Mouse (Mus musculus): ENCODE results near the gene Dnah9. TPM values are rescaled to one million over a fixed set of nuclear protein-coding genes. Genes with fewer than 3 reads are reported as not detected.

The Dnah9 gene
- total RNA-seq, 1 experiment, result 0.09 TPM

DNA sequence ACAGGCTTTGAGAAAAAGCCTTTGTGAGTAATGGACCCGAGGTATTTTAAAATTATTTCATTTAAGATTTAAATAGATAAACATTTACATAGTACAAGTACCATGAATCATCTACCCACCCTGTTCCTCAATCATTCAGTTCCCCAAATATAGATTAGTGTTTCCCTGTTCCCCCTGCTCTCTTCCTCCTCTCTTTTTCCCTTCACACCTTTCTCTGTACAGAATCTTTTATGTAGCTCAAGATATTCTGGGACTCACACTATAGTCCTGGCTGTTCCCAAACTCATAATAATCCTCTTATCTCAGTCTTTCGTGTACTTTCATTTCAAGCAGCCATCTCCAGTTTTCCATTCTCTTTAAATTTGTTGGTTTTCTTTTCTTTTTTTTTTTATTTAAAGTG lies 4.3 kb downstream of the Dnah9 start:
- Histone ChIP-seq H3K27ac (ENCODE audit: insufficient read depth, low read depth, low read length, poor library complexity, severe bottlenecking) (no peak overlapping the region), H3K9me3 (ENCODE audit: control insufficient read depth, insufficient read depth, low read depth, low read length) (no peaks in the 10 kb centered on the region), H3K4me3 (ENCODE audit: insufficient read depth in 1 of 2, low read depth in 1 of 2, low read length in 2 of 2, poor library complexity in 1 of 2, severe bottlenecking in 1 of 2) (no peak overlapping the region), H3K9ac (ENCODE audit: insufficient read depth, low read depth, low read length, poor library complexity, severe bottlenecking) (no peak overlapping the region), H3K4me1 (ENCODE audit: control insufficient read depth in 2 of 2, insufficient read depth in 2 of 2, low read length in 2 of 2, poor library complexity in 1 of 2) (0 out of 4 replicates have a peak, but pooled peaks cover 0 to 2% of the 10 kb centered on the region in 2 experiments), H3K36me3 (ENCODE audit: control insufficient read depth, insufficient read depth, low read length, poor library complexity, severe bottlenecking) (no peaks in the 10 kb centered on the region)
- TF ChIP-seq ZNF384 (IDR thresholded peaks at IDR 0.05; ENCODE audit: low read depth, low read length) (no peak), MAFK (IDR thresholded peaks at IDR 0.05; ENCODE audit: insufficient read depth, low read depth, low read length) (no peak)
- in situ Hi-C loops (cut with MboI; ENCODE audit: low sequenced_read_pairs in 2 of 2, unreplicated experiment in 2 of 2), result no loop called here
- DNase-seq (ENCODE audit: low read depth, low spot score), result no peak

DNA sequence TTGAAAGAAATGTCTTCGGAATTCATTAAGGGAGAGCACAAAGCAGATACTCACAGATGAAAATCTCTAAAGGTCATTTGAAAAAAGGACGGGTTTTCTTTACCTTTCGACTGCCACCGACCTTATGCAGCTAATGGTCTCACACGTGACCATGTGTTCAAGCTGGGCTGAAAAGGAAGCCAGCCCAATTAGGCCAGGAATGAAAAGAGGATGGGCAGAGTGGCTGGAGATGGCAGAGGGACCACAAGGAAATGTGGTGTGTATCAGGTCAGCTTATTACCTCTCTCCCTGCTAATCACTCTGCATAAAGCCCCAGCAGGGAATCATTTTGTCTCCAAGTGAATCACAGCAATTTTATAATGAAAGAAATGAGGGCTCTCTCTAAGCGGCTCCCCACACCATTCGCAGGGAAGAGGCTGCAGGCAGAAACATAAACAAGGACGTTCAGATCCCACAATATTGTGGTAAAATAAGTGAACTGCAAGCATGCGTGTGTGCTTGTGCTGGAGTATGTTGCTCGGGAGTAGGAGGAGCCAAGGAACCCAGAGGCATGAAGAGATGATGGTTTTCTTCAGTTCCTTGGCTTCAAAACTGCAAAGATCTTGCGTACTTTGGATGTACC lies 27.6 kb downstream of the Dnah9 start:
- no peak overlapping the region for H3K4me3 ChIP-seq (ENCODE audit: insufficient read depth in 1 of 2, low read depth in 1 of 2, low read length in 2 of 2, poor library complexity in 1 of 2, severe bottlenecking in 1 of 2)
- H3K4me1 ChIP-seq (ENCODE audit: control insufficient read depth in 2 of 2, insufficient read depth in 2 of 2, low read length in 2 of 2, poor library complexity in 1 of 2), result no peaks in the 10 kb centered on the region
- no peak for TF ChIP-seq ZC3H11A (IDR thresholded peaks at IDR 0.05; ENCODE audit: borderline replicate concordance, low read depth, low read length)
- no peak for TF ChIP-seq CHD2 (IDR thresholded peaks at IDR 0.05; ENCODE audit: low read depth, low read length)
- no peak for TF ChIP-seq ZNF384 (IDR thresholded peaks at IDR 0.05; ENCODE audit: low read depth, low read length)
- no peak for TF ChIP-seq MAFK (IDR thresholded peaks at IDR 0.05; ENCODE audit: insufficient read depth, low read depth, low read length)
- no peaks in the 10 kb centered on the region for H3K36me3 ChIP-seq (ENCODE audit: control insufficient read depth, insufficient read depth, low read length, poor library complexity, severe bottlenecking)
- in situ Hi-C loops (cut with MboI; ENCODE audit: low sequenced_read_pairs in 2 of 2, unreplicated experiment in 2 of 2), result no loop called here
- H3K27ac ChIP-seq (ENCODE audit: insufficient read depth, low read depth, low read length, poor library complexity, severe bottlenecking), result no peak overlapping the region
- no peaks in the 10 kb centered on the region for H3K9me3 ChIP-seq (ENCODE audit: control insufficient read depth, insufficient read depth, low read depth, low read length)
- no peak overlapping the region for H3K9ac ChIP-seq (ENCODE audit: insufficient read depth, low read depth, low read length, poor library complexity, severe bottlenecking)
- DNase-seq (ENCODE audit: low read depth, low spot score), result no peak

DNA sequence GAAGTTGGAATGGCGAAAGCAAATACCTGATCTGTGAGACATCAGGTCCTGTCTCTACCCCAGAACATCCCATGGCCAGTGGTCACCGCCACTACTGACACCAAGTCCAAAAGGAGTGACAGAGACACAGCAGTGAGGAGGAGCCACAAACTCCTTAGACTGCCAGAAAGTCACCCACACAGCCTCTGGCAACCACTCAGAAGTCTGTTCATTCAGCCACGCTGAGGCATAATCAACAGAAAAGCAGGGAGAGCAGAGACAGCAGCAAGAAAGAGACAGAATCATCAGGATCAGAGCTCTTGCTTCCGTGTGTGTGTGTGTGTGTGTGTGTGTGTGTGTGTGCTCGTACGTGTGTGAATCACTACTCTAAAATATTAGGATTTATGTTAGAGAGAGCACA lies 33.5 kb downstream of the Dnah9 start:
- in situ Hi-C loops (cut with MboI; ENCODE audit: low sequenced_read_pairs in 2 of 2, unreplicated experiment in 2 of 2), result no loop called here
- H3K27ac ChIP-seq (ENCODE audit: insufficient read depth, low read depth, low read length, poor library complexity, severe bottlenecking), result no peak overlapping the region
- H3K36me3 ChIP-seq (ENCODE audit: control insufficient read depth, insufficient read depth, low read length, poor library complexity, severe bottlenecking), result no peaks in the 10 kb centered on the region
- no peaks in the 10 kb centered on the region for H3K4me1 ChIP-seq (ENCODE audit: control insufficient read depth in 2 of 2, insufficient read depth in 2 of 2, low read length in 2 of 2, poor library complexity in 1 of 2)
- no peak overlapping the region for H3K4me3 ChIP-seq (ENCODE audit: insufficient read depth in 1 of 2, low read depth in 1 of 2, low read length in 2 of 2, poor library complexity in 1 of 2, severe bottlenecking in 1 of 2)
- no peak overlapping the region for H3K9ac ChIP-seq (ENCODE audit: insufficient read depth, low read depth, low read length, poor library complexity, severe bottlenecking)
- H3K9me3 ChIP-seq (ENCODE audit: control insufficient read depth, insufficient read depth, low read depth, low read length), result no peaks in the 10 kb centered on the region
- no peak for DNase-seq (ENCODE audit: low read depth, low spot score)
- no peak for TF ChIP-seq MAFK (IDR thresholded peaks at IDR 0.05; ENCODE audit: insufficient read depth, low read depth, low read length)
- no peak for TF ChIP-seq ZC3H11A (IDR thresholded peaks at IDR 0.05; ENCODE audit: borderline replicate concordance, low read depth, low read length)
- TF ChIP-seq CHD2 (IDR thresholded peaks at IDR 0.05; ENCODE audit: low read depth, low read length), result no peak
- no peak for TF ChIP-seq HCFC1 (IDR thresholded peaks at IDR 0.05; ENCODE audit: borderline replicate concordance, insufficient read depth, low read length)
- TF ChIP-seq ZNF384 (IDR thresholded peaks at IDR 0.05; ENCODE audit: low read depth, low read length), result no peak

DNA sequence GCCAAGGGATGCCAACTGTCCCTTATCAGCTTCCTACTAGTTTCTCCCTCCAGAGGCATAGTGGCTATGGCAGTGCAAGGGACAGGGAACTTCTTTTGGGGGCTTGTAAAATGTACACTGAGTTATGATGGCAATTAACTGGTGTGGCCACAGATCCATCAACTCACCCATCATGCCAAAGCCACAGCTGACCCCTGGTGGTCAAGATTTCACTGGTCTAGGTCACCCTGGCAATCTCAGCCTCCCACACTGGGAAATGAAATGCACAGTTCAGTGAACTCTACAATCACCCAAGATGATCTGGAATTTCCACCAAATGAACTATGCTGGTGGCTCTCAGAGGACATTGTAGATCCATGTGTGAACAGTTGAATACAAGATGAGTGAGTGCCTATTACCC lies 42.2 kb downstream of the Dnah9 start:
- DNase-seq (ENCODE audit: low read depth, low spot score), result no peak
- Histone ChIP-seq H3K36me3 (ENCODE audit: control insufficient read depth, insufficient read depth, low read length, poor library complexity, severe bottlenecking) (no peaks in the 10 kb centered on the region), H3K9ac (ENCODE audit: insufficient read depth, low read depth, low read length, poor library complexity, severe bottlenecking) (no peak overlapping the region), H3K4me1 (ENCODE audit: control insufficient read depth in 2 of 2, insufficient read depth in 2 of 2, low read length in 2 of 2, poor library complexity in 1 of 2) (no peaks in the 10 kb centered on the region), H3K27ac (ENCODE audit: insufficient read depth, low read depth, low read length, poor library complexity, severe bottlenecking) (no peak overlapping the region), H3K4me3 (ENCODE audit: insufficient read depth in 1 of 2, low read depth in 1 of 2, low read length in 2 of 2, poor library complexity in 1 of 2, severe bottlenecking in 1 of 2) (no peak overlapping the region), H3K9me3 (ENCODE audit: control insufficient read depth, insufficient read depth, low read depth, low read length) (no peaks in the 10 kb centered on the region)
- in situ Hi-C loops (cut with MboI; ENCODE audit: low sequenced_read_pairs in 2 of 2, unreplicated experiment in 2 of 2), result no loop called here
- TF ChIP-seq ZC3H11A (IDR thresholded peaks at IDR 0.05; ENCODE audit: borderline replicate concordance, low read depth, low read length) (no peak), HCFC1 (IDR thresholded peaks at IDR 0.05; ENCODE audit: borderline replicate concordance, insufficient read depth, low read length) (no peak), CHD2 (IDR thresholded peaks at IDR 0.05; ENCODE audit: low read depth, low read length) (no peak), MAFK (IDR thresholded peaks at IDR 0.05; ENCODE audit: insufficient read depth, low read depth, low read length) (no peak), ZNF384 (IDR thresholded peaks at IDR 0.05; ENCODE audit: low read depth, low read length) (no peak)

DNA sequence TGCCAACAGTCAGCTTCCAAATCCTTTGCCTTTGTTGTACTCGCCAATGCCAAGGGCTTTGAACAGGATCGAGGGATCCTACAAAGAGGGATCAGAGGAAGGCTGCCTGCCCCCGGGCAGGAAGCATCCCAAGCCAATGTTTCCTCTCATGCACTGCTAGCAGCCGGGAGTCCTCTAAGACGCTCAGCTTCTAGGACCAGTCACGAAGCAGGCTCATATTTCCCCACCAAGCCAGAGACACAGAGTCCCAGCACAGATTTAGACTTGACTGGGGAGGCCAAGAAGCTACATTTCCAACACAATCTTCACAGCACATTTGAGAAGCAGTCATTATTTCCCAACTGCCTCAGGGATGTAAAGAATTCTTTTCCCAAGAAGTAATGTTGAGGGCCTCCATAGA lies 43.9 kb downstream of the Dnah9 start:
- Histone ChIP-seq H3K4me3 (ENCODE audit: insufficient read depth in 1 of 2, low read depth in 1 of 2, low read length in 2 of 2, poor library complexity in 1 of 2, severe bottlenecking in 1 of 2) (no peak overlapping the region), H3K9ac (ENCODE audit: insufficient read depth, low read depth, low read length, poor library complexity, severe bottlenecking) (no peak overlapping the region), H3K9me3 (ENCODE audit: control insufficient read depth, insufficient read depth, low read depth, low read length) (no peaks in the 10 kb centered on the region), H3K27ac (ENCODE audit: insufficient read depth, low read depth, low read length, poor library complexity, severe bottlenecking) (no peak overlapping the region), H3K4me1 (ENCODE audit: control insufficient read depth in 2 of 2, insufficient read depth in 2 of 2, low read length in 2 of 2, poor library complexity in 1 of 2) (no peaks in the 10 kb centered on the region), H3K36me3 (ENCODE audit: control insufficient read depth, insufficient read depth, low read length, poor library complexity, severe bottlenecking) (no peaks in the 10 kb centered on the region)
- TF ChIP-seq CHD2 (IDR thresholded peaks at IDR 0.05; ENCODE audit: low read depth, low read length) (no peak), MAFK (IDR thresholded peaks at IDR 0.05; ENCODE audit: insufficient read depth, low read depth, low read length) (no peak), ZNF384 (IDR thresholded peaks at IDR 0.05; ENCODE audit: low read depth, low read length) (no peak), HCFC1 (IDR thresholded peaks at IDR 0.05; ENCODE audit: borderline replicate concordance, insufficient read depth, low read length) (no peak), ZC3H11A (IDR thresholded peaks at IDR 0.05; ENCODE audit: borderline replicate concordance, low read depth, low read length) (no peak)
- in situ Hi-C loops (cut with MboI; ENCODE audit: low sequenced_read_pairs in 2 of 2, unreplicated experiment in 2 of 2), result no loop called here
- no peak for DNase-seq (ENCODE audit: low read depth, low spot score)

Data from ES-E14 (cell line).